Mouse (Mus musculus): ENCODE measurements around the gene Prpsap1. TPM values are rescaled to one million over a fixed set of nuclear protein-coding genes. Genes with fewer than 3 reads are reported as not detected.

Gene Prpsap1
- polyA plus RNA-seq, 1 experiment from 2014 or later: 104 TPM

GRCm38 (mm10) chr11:116518482-116518881, 24.5 kb upstream of the Prpsap1 start:
- no peak for DNase-seq (ENCODE audit: low read depth, low spot score)
- no peak for TF ChIP-seq CTCF (IDR thresholded peaks at IDR 0.05)
- no peak for ATAC-seq
- no peaks in the 10 kb centered on the region for H3K27me3 ChIP-seq
- ChIA-PET CTCF (no interaction called here), POLR2A (no interaction called here)
- in situ Hi-C loops (cut with MboI; ENCODE audit: low pct_unique_long_range_greater_than_20kb): no loop called here

- ATAC-seq: no peak
- in situ Hi-C loops (cut with MboI; ENCODE audit: low pct_unique_long_range_greater_than_20kb): no loop called here
- H3K27me3 ChIP-seq: no peaks in the 10 kb centered on the region
- POLR2A ChIA-PET: no interaction called here
- DNase-seq (ENCODE audit: low read depth, low spot score): no peak
- TF ChIP-seq CTCF (IDR thresholded peaks at IDR 0.05): no peak
- CTCF ChIA-PET: interaction anchor here (1.1 kb wide), 1 partner anchor 37 kb away, joined by 3 read pairs; no protein-coding TSS in a partner anchor
These were observed 21.5 kb upstream of the Prpsap1 start for GRCm38 (mm10) chr11:116515330-116516020.

- ChIA-PET CTCF (interaction anchor here (0.8 to 1.7 kb wide), 3 partner anchors 13 to 30 kb away, joined by 3 to 8 read pairs (median 3); no protein-coding TSS in a partner anchor), POLR2A (no interaction called here)
- no peak for TF ChIP-seq CTCF (IDR thresholded peaks at IDR 0.05)
- DNase-seq (ENCODE audit: low read depth, low spot score) (no peak), ATAC-seq (no peak)
- in situ Hi-C loops (cut with MboI; ENCODE audit: low pct_unique_long_range_greater_than_20kb): no loop called here
- no peaks in the 10 kb centered on the region for H3K27me3 ChIP-seq
These were observed 19.6 kb upstream of the Prpsap1 start for GRCm38 (mm10) chr11:116513531-116514038.

- TF ChIP-seq CTCF (IDR thresholded peaks at IDR 0.05): no peak
- no peaks in the 10 kb centered on the region for H3K27me3 ChIP-seq
- ATAC-seq (no peak), DNase-seq (ENCODE audit: low read depth, low spot score) (no peak)
- ChIA-PET CTCF (interaction anchor here (0.8 to 1.7 kb wide), 2 partner anchors 12 to 15 kb away, joined by 3 to 8 read pairs; no protein-coding TSS in a partner anchor), POLR2A (no interaction called here)
- in situ Hi-C loops (cut with MboI; ENCODE audit: low pct_unique_long_range_greater_than_20kb): no loop called here
These were observed 19.0 kb upstream of the Prpsap1 start for GRCm38 (mm10) chr11:116512987-116513386.

GRCm38 (mm10) chr11:116512154-116512553, 18.2 kb upstream of the Prpsap1 start:
- in situ Hi-C loops (cut with MboI; ENCODE audit: low pct_unique_long_range_greater_than_20kb): no loop called here
- CTCF ChIA-PET: interaction anchor here (1.3 kb wide), 1 partner anchor 15 kb away, joined by 3 read pairs; no protein-coding TSS in a partner anchor
- POLR2A ChIA-PET: no interaction called here

GRCm38 (mm10) chr11:116511301-116511868, 17.4 kb upstream of the Prpsap1 start:
- TF ChIP-seq CTCF (IDR thresholded peaks at IDR 0.05): no peak
- no peaks in the 10 kb centered on the region for H3K27me3 ChIP-seq
- in situ Hi-C loops (cut with MboI; ENCODE audit: low pct_unique_long_range_greater_than_20kb): no loop called here
- POLR2A ChIA-PET: no interaction called here
- no peak for DNase-seq (ENCODE audit: low read depth, low spot score)
- CTCF ChIA-PET: interaction anchor here (1.3 kb wide), 1 partner anchor 16 kb away, joined by 3 read pairs; no protein-coding TSS in a partner anchor
- ATAC-seq: no peak

More at GRCm38 (mm10) chr11:116512154-116512553, 18.2 kb upstream of the Prpsap1 start:
- no peak for TF ChIP-seq CTCF (IDR thresholded peaks at IDR 0.05)
- no peaks in the 10 kb centered on the region for H3K27me3 ChIP-seq
- ATAC-seq (no peak), DNase-seq (ENCODE audit: low read depth, low spot score) (no peak)

DNA sequence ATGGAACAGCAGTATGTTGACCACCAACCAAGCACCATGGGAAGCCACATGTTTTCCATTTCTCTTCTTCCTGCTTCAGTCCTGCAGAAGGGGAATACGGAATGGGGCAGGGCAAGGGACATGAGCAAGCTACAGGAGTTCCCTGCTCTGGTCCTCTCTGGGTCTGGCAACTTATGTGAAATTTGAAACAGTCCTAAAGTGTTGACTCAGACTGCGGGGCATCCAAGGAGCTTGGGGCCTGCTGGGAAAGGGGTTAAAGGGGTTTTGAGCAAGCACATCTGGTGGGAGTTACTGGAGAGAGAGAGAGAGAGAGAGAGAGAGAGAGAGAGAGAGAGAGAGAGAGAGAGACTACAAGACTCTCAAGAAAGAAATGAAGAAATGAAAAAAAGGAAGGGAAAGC, 14.7 kb upstream of the Prpsap1 start:
- DNase-seq (ENCODE audit: low read depth, low spot score) (no peak), ATAC-seq (no peak)
- H3K27me3 ChIP-seq: no peaks in the 10 kb centered on the region
- ChIA-PET CTCF (no interaction called here), POLR2A (no interaction called here)
- in situ Hi-C loops (cut with MboI; ENCODE audit: low pct_unique_long_range_greater_than_20kb): no loop called here
- TF ChIP-seq CTCF (IDR thresholded peaks at IDR 0.05): no peak

DNA sequence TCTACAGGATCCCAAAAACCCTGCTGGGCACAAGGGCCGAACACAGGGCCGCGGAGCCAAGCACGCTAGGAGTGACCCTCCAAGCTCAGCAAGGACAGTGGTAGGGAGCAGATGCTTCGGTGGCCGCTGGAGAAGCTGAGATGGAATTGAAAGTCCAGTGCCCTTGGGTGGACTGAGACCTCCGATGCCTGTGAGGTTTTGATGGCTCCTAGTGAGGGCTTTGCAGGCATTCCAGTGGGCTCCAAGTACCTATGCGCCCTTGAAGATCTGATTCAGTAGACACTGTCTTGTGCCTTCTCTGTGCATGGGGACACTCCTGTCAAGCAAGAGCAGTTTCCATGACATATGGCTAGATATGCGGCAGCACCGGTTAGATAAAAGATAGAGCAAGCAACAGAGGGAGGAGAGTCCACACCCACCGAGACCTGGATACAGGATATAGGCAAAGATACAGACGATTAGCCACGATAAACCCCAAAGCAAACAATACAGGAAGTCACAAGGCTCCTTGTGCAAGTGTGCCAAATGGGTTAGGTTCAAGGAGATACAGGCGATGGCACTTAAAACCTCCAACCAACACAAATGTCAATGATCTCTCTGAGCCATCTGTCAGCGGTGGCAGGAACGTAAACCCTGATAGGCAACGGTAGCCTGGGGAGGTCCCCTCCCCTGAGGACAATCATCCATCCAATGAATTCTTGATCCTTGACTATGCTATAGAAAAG, 12.3 kb upstream of the Prpsap1 start:
- in situ Hi-C loops (cut with MboI; ENCODE audit: low pct_unique_long_range_greater_than_20kb): no loop called here
- POLR2A ChIA-PET: no interaction called here
- no peak for DNase-seq (ENCODE audit: low read depth, low spot score)
- no peak for TF ChIP-seq CTCF (IDR thresholded peaks at IDR 0.05)
- no peaks in the 10 kb centered on the region for H3K27me3 ChIP-seq
- CTCF ChIA-PET: interaction anchor here (1.3 kb wide), 1 partner anchor 12 kb away, joined by 3 read pairs; the partner anchor contains the start of gene Prpsap1
- no peak for ATAC-seq

- no peaks in the 10 kb centered on the region for H3K27me3 ChIP-seq
- TF ChIP-seq CTCF (IDR thresholded peaks at IDR 0.05): no peak
- in situ Hi-C loops (cut with MboI; ENCODE audit: low pct_unique_long_range_greater_than_20kb): no loop called here
- ChIA-PET CTCF (interaction anchor here (1.3 kb wide), 1 partner anchor 12 kb away, joined by 3 read pairs; the partner anchor contains the start of gene Prpsap1), POLR2A (no interaction called here)
- no peak for DNase-seq (ENCODE audit: low read depth, low spot score)
- ATAC-seq: no peak
These were observed 11.6 kb upstream of the Prpsap1 start for GRCm38 (mm10) chr11:116505573-116505972.

GRCm38 (mm10) chr11:116504516-116504915, 10.5 kb upstream of the Prpsap1 start:
- ATAC-seq: no peak
- ChIA-PET CTCF (interaction anchor here (1.6 to 1.7 kb wide), 2 partner anchors 16 to 38 kb away, joined by 3 to 4 read pairs; no protein-coding TSS in a partner anchor), POLR2A (no interaction called here)
- DNase-seq (ENCODE audit: low read depth, low spot score): no peak
- in situ Hi-C loops (cut with MboI; ENCODE audit: low pct_unique_long_range_greater_than_20kb): no loop called here
- no peaks in the 10 kb centered on the region for H3K27me3 ChIP-seq
- TF ChIP-seq CTCF (IDR thresholded peaks at IDR 0.05): no peak
